Mouse (Mus musculus) ZHBTc4 (cell line): ENCODE measurements around the gene Vax2.
A peak's percentile ranks its signal among the peaks of the same experiment; 100 is the strongest.

ENCODE experiments used
- DNase-seq: peaks from one replicate; pipeline ENCODE4 v3.0.0-alpha.2; 2011; ENCODE audit warnings: low read depth, low spot score

Vax2 gene

GRCm38 (mm10) chr6:83762880-83763431 is 51.9 kb downstream of the Vax2 start:
- peak; percentile 90 for DNase-seq

GRCm38 (mm10) chr6:83766982-83767381 is 55.9 kb downstream of the Vax2 start:
- no peak for DNase-seq

- DNase-seq = no peak
These were observed 57.4 kb downstream of the Vax2 start for GRCm38 (mm10) chr6:83768485-83768884.

GRCm38 (mm10) chr6:83774126-83774525 is 63.1 kb downstream of the Vax2 start:
- no peak for DNase-seq

- DNase-seq = peak; percentile 37
These were observed 63.9 kb downstream of the Vax2 start for GRCm38 (mm10) chr6:83774781-83775563.

- peak; percentile 95 for DNase-seq
These were observed 64.7 kb downstream of the Vax2 start, which contains the start of gene Tex261 for GRCm38 (mm10) chr6:83775638-83776293. TSS of gene Tex261 (minus strand) at chr6:83775813.

- DNase-seq = no peak
These were observed 67.2 kb downstream of the Vax2 start for GRCm38 (mm10) chr6:83778306-83778705.

GRCm38 (mm10) chr6:83779026-83779425 is 68.0 kb downstream of the Vax2 start:
- DNase-seq = peak; percentile 65

- DNase-seq = no peak
These were observed 75.4 kb downstream of the Vax2 start for GRCm38 (mm10) chr6:83786426-83786825.
